Mouse (Mus musculus) stomach, postnatal 0 days (tissue): ENCODE data around the gene Krtap5-1. TPM values are rescaled to one million over a fixed set of nuclear protein-coding genes. Genes with fewer than 3 reads are reported as not detected.

Experiments
- ATAC-seq: fragments of 200-750 bp; cut with Nextera tagmentation; 2 replicates; pipeline ENCODE4 v1.8.0; 2017; ENCODE audit not compliant: low FRiP score, low TSS enrichment
- DNase-seq: peaks from one replicate; pipeline ENCODE4 v3.0.0-alpha.2; 2016; ENCODE audit warnings: low spot score
- H3K27ac ChIP-seq: fragments of 300-500 bp; sonication (generic); replicated peaks from 2 replicates; pipeline ENCODE4 v1.5.1; 2014; ENCODE audit warnings: mild to moderate bottlenecking, control low read depth
- H3K27me3 ChIP-seq: fragments of 300-500 bp; sonication (generic); 2 replicates; pipeline ENCODE4 v1.6.1; 2014; ENCODE audit warnings: low read length; ENCODE audit not compliant: control insufficient read depth, insufficient read depth
- H3K36me3 ChIP-seq: fragments of 300-500 bp; sonication (generic); 2 replicates; pipeline ENCODE4 v1.6.1; 2014; ENCODE audit warnings: low read length, mixed read lengths; ENCODE audit not compliant: control insufficient read depth, insufficient read depth
- H3K4me1 ChIP-seq: fragments of 300-500 bp; sonication (generic); replicated peaks from 2 replicates; pipeline ENCODE4 v1.6.1; 2014; ENCODE audit warnings: antibody characterized with exemption; ENCODE audit not compliant: control insufficient read depth, insufficient read depth
- H3K4me2 ChIP-seq: fragments of 300-500 bp; sonication (generic); replicated peaks from 2 replicates; pipeline ENCODE4 v1.6.1; 2014; ENCODE audit warnings: low read depth, mild to moderate bottlenecking, control low read depth, moderate library complexity
- H3K4me3 ChIP-seq: fragments of 300-500 bp; sonication (generic); 2 replicates; pipeline ENCODE4 v1.5.1; 2014; ENCODE audit warnings: low read depth, low read length, control low read depth
- H3K9ac ChIP-seq: fragments of 300-500 bp; sonication (generic); 2 replicates; pipeline ENCODE4 v1.6.1; 2014; ENCODE audit warnings: mild to moderate bottlenecking, low read length, control low read depth, mixed read lengths
- H3K9me3 ChIP-seq: fragments of 300-500 bp; sonication (generic); 2 replicates; pipeline ENCODE4 v1.6.1; 2016; ENCODE audit warnings: low read length; ENCODE audit not compliant: control insufficient read depth
- CTCF ChIP-seq: IDR thresholded peaks from 2 replicates; pipeline ENCODE4 v1.5.1; 2016; ENCODE audit warnings: antibody characterized with exemption, low read depth, mild to moderate bottlenecking, moderate library complexity
- EP300 ChIP-seq: optimal IDR thresholded peaks from 2 replicates; pipeline ENCODE3; 2016; ENCODE audit warnings: antibody characterized with exemption
- WGBS: fragments of 180-500 bp; shearing (Covaris S2); extraction: QIAGEN DNeasy Blood & Tissue Kit; methylation state at CpG from one replicate; pipeline ENCODE4 v1.1.7; 2014; 5-methylcytosine and 5-hydroxymethylcytosine counted together
- polyA plus RNA-seq: library from polyadenylated mRNA; unstranded; fragments of >200 nt; fragmentation: Nextera tagmentation; extraction: Ambion mirVana; gene quantifications from 2 replicates; pipeline ENCODE4 v1.2.1, GENCODE M21; 2015

Gene Krtap5-1
- polyA plus RNA-seq, 1 experiment from 2014 or later, result not detected

GRCm38 (mm10) chr7:142255517-142255916 is 41.4 kb downstream of the Krtap5-1 start:
- no peak overlapping the region for H3K27ac ChIP-seq
- TF ChIP-seq CTCF (peak; percentile 78), EP300 (no peak)
- H3K9me3 ChIP-seq, result no peaks in the 10 kb centered on the region
- no peaks in the 10 kb centered on the region for H3K27me3 ChIP-seq
- no peak overlapping the region for H3K9ac ChIP-seq
- no peak overlapping the region for H3K4me2 ChIP-seq
- H3K4me1 ChIP-seq, result no peaks in the 10 kb centered on the region
- H3K4me3 ChIP-seq, result no peak overlapping the region
- DNase-seq (peak; percentile 34), ATAC-seq (peak; percentile 61; the same call in 1 of the 2 replicates)
- no peaks in the 10 kb centered on the region for H3K36me3 ChIP-seq
- WGBS, result 0% methylated on average over 2 of the region's 2 CpGs

- Histone ChIP-seq H3K27me3 (no peaks in the 10 kb centered on the region), H3K36me3 (no peaks in the 10 kb centered on the region), H3K4me1 (no peaks in the 10 kb centered on the region), H3K4me3 (no peak overlapping the region), H3K4me2 (no peak overlapping the region), H3K9me3 (no peaks in the 10 kb centered on the region), H3K27ac (no peak overlapping the region), H3K9ac (no peak overlapping the region)
- no peak for ATAC-seq
- WGBS, result 0% methylated on average over 1 of the region's 1 CpGs
- TF ChIP-seq EP300 (no peak), CTCF (peak; percentile 77)
- DNase-seq, result peak; percentile 61
These were observed 47.1 kb downstream of the Krtap5-1 start for GRCm38 (mm10) chr7:142249824-142250223.

Other genes with a start within 250 kb of the Krtap5-1 start
- 61.5 and 65.8 TPM in 2 replicates for gene Mob2, start 236.1 kb downstream of the Krtap5-1 start, polyA plus RNA-seq
- 3.6 and 5.6 TPM in 2 replicates for gene Dusp8, start 201.3 kb downstream of the Krtap5-1 start, polyA plus RNA-seq
- gene Gm45618, start 176.4 kb downstream of the Krtap5-1 start, polyA plus RNA-seq, result not detected in 2 replicates
- gene Gm39115, start 161.1 kb downstream of the Krtap5-1 start, polyA plus RNA-seq, result not detected in 2 replicates
- not detected in 2 replicates for gene Gm45337, start 152.5 kb downstream of the Krtap5-1 start, polyA plus RNA-seq
- not detected in 2 replicates for gene Gm29735, start 140.0 kb downstream of the Krtap5-1 start, polyA plus RNA-seq
- gene Gm4553, start 131.4 kb downstream of the Krtap5-1 start, polyA plus RNA-seq, result not detected in 2 replicates
- not detected in 2 replicates for gene Krtap5-2, start 121.1 kb downstream of the Krtap5-1 start, polyA plus RNA-seq
- not detected in 2 replicates for gene Gm10153, start 106.7 kb downstream of the Krtap5-1 start, polyA plus RNA-seq
- gene Krtap5-3, start 95.8 kb downstream of the Krtap5-1 start, polyA plus RNA-seq, result not detected in 2 replicates
- not detected in 2 replicates for gene Gm7579, start 85.3 kb downstream of the Krtap5-1 start, polyA plus RNA-seq
- gene Krtap5-5, start 67.1 kb downstream of the Krtap5-1 start, polyA plus RNA-seq, result not detected in 2 replicates
- not detected in 2 replicates for gene Gm40460, start 56.0 kb downstream of the Krtap5-1 start, polyA plus RNA-seq
- not detected in 2 replicates for gene Gm2431, start 38.8 kb downstream of the Krtap5-1 start, polyA plus RNA-seq
- gene Gm4559, start 22.8 kb downstream of the Krtap5-1 start, polyA plus RNA-seq, result not detected in 2 replicates
- not detected in 2 replicates for gene Krtap5-4, start 6.4 kb upstream of the Krtap5-1 start, polyA plus RNA-seq
- 9.9 and 12.0 TPM in 2 replicates for gene Ifitm10, start 76.6 kb upstream of the Krtap5-1 start, polyA plus RNA-seq
- gene Gm49369, start 85.5 kb upstream of the Krtap5-1 start, polyA plus RNA-seq, result 0.80 and 0.81 TPM in 2 replicates
- gene Ctsd, start 90.9 kb upstream of the Krtap5-1 start, polyA plus RNA-seq, result 798 and 841 TPM in 2 replicates
- 70.7 and 78.9 TPM in 2 replicates for gene Syt8, start 137.7 kb upstream of the Krtap5-1 start, polyA plus RNA-seq
- gene Tnni2, start 144.7 kb upstream of the Krtap5-1 start, polyA plus RNA-seq, result 19.1 and 19.6 TPM in 2 replicates
- gene Lsp1, start 163.7 kb upstream of the Krtap5-1 start, polyA plus RNA-seq, result 107 and 110 TPM in 2 replicates
- gene Tnnt3, start 201.7 kb upstream of the Krtap5-1 start, polyA plus RNA-seq, result 8.0 and 11.7 TPM in 2 replicates
- 17.7 and 19.4 TPM in 2 replicates for gene Mrpl23, start 235.6 kb upstream of the Krtap5-1 start, polyA plus RNA-seq